Mouse (Mus musculus) heart, postnatal 0 days (tissue): ENCODE measurements around the gene Slamf1.

ENCODE experiments used
- CTCF ChIP-seq: IDR thresholded peaks from 2 replicates; pipeline ENCODE4 v1.5.1; 2016; ENCODE audit warnings: antibody characterized with exemption, control low read depth, low read depth
- EP300 ChIP-seq: IDR thresholded peaks from 2 replicates; pipeline ENCODE4 v1.6.1; 2016; ENCODE audit warnings: antibody characterized with exemption, low read depth

GRCm38 (mm10) chr1:171848201-171848600 is 81.3 kb downstream of the Slamf1 start:
- TF ChIP-seq CTCF: no peak
- no peak for TF ChIP-seq EP300
